9 mouse cellular contexts compared by ENCODE assay signal in genomic region chr11:70220323-70220722, GRCm38 (mm10). TPM values are rescaled to one million over a fixed set of nuclear protein-coding genes. Genes with fewer than 3 reads are reported as not detected.
DNase-seq lines count a peak whose midpoint lies in the region; ATAC-seq lines count a peak whose summit lies in the region.
"Had no signal": no experiment of that assay in that cellular context is flagged by ENCODE, and none has a peak within 500 bp of the region (broad histone marks: within the 10 kb centered on the region; RNA-seq: fewer than 3 reads in every experiment).

No protein-coding gene starts in this region.

- WGBS in lung, embryonic 16.5 days: 2% methylated on average over 24 of the region's 24 CpGs
- WGBS in hindbrain, embryonic 15.5 days: under 1% methylated on average over 24 of the region's 24 CpGs
- WGBS in midbrain, embryonic 16.5 days: under 1% methylated on average over 24 of the region's 24 CpGs

- no peaks in the 10 kb centered on the region for H3K36me3 ChIP-seq in lung, embryonic 16.5 days (ENCODE audit: control insufficient read depth, insufficient read depth, low read length)
- peaks cover 6% of the 10 kb centered on the region; the same call in 1 of the 2 replicates for H3K36me3 ChIP-seq in hindbrain, embryonic 15.5 days
- 0 out of 2 replicates have a peak, but pooled peaks cover 2% of the 10 kb centered on the region for H3K36me3 ChIP-seq in midbrain, embryonic 16.5 days (ENCODE audit: control insufficient read depth, insufficient read depth, low read length)

- peak overlapping the region; percentile 75 for H3K9ac ChIP-seq in lung, embryonic 16.5 days (ENCODE audit: low read length)
- H3K9ac ChIP-seq in hindbrain, embryonic 15.5 days: peak overlapping the region; percentile 57
- peak overlapping the region; percentile 77 for H3K9ac ChIP-seq in midbrain, embryonic 16.5 days (ENCODE audit: low read depth, low read length)

- peaks cover 10% of the 10 kb centered on the region for H3K27me3 ChIP-seq in lung, embryonic 16.5 days (ENCODE audit: control insufficient read depth, insufficient read depth, low read depth, low read length)
- H3K27me3 ChIP-seq in hindbrain, embryonic 15.5 days: peaks cover 19% of the 10 kb centered on the region
- peaks cover 18% of the 10 kb centered on the region for H3K27me3 ChIP-seq in midbrain, embryonic 16.5 days (ENCODE audit: control insufficient read depth, insufficient read depth, low read depth, low read length)

- no peak for ATAC-seq in lung, embryonic 16.5 days (ENCODE audit: low read depth)
- ATAC-seq in hindbrain, embryonic 15.5 days (ENCODE audit: low FRiP score, low read depth): no peak
- no peak for ATAC-seq in midbrain, embryonic 16.5 days

- H3K4me3 ChIP-seq in lung, embryonic 16.5 days (ENCODE audit: low read length): peak overlapping the region; percentile 58
- peak overlapping the region; percentile 60 for H3K4me3 ChIP-seq in hindbrain, embryonic 15.5 days
- H3K4me3 ChIP-seq in midbrain, embryonic 16.5 days (ENCODE audit: low read depth, low read length): peak overlapping the region; percentile 45

- H3K9me3 ChIP-seq in lung, embryonic 16.5 days (ENCODE audit: control insufficient read depth, low read length): no peaks in the 10 kb centered on the region
- H3K9me3 ChIP-seq in hindbrain, embryonic 15.5 days: no peaks in the 10 kb centered on the region
- H3K9me3 ChIP-seq in midbrain, embryonic 16.5 days (replicated peaks; ENCODE audit: control insufficient read depth, low read length, poor library complexity, severe bottlenecking): no peaks in the 10 kb centered on the region

- H3K27ac ChIP-seq in lung, embryonic 16.5 days (ENCODE audit: low read length): peak overlapping the region; percentile 73
- H3K27ac ChIP-seq in hindbrain, embryonic 15.5 days (replicated peaks): peak overlapping the region; percentile 86
- peak overlapping the region; percentile 83 for H3K27ac ChIP-seq in midbrain, embryonic 16.5 days (ENCODE audit: low read length)

- peak overlapping the region; percentile 95 for H3K4me2 ChIP-seq in lung, embryonic 16.5 days (ENCODE audit: low read depth, low read length)
- peak overlapping the region; percentile 87 for H3K4me2 ChIP-seq in hindbrain, embryonic 15.5 days
- peak overlapping the region; percentile 88 for H3K4me2 ChIP-seq in midbrain, embryonic 16.5 days (ENCODE audit: low read length)

- peak; percentile 41 for DNase-seq in adrenal gland, postnatal 10 days
- no peak for DNase-seq in adrenal gland, adult 8-10 months
- DNase-seq in lung, postnatal 10 days: no peak
- DNase-seq in thymus, postnatal 0 days (ENCODE audit: low spot score): no peak
- DNase-seq in adrenal gland, adult 2 months: no peak

- H3K4me1 ChIP-seq in lung, embryonic 16.5 days (replicated peaks; ENCODE audit: control insufficient read depth, insufficient read depth, low read length): peaks cover 5% of the 10 kb centered on the region; the same call in 1 of the 2 replicates
- peaks cover 35% of the 10 kb centered on the region for H3K4me1 ChIP-seq in hindbrain, embryonic 15.5 days (replicated peaks)
- H3K4me1 ChIP-seq in midbrain, embryonic 16.5 days (ENCODE audit: control insufficient read depth, insufficient read depth, low read length): peaks cover 27% of the 10 kb centered on the region

RNA-seq across cellular contexts. Expression of gene Slc16a13, which starts 0.5 kb away (rescaled TPM):
- total RNA-seq in adrenal gland, postnatal 10 days (2021): 1 to 10 TPM; 3.8 to 6.2 TPM
- 1 to 10 TPM; 4.4 to 9.4 (median 6.6) TPM for total RNA-seq in adrenal gland, adult 8-10 months (2022)
- 6.0 and 6.9 TPM in 2 replicates for polyA plus RNA-seq in lung, embryonic 16.5 days (2015; fragmentation: Nextera tagmentation; extraction: Ambion mirVana)
- 14.3 and 16.5 TPM in 2 replicates for polyA plus RNA-seq in hindbrain, embryonic 15.5 days (2015; fragmentation: Nextera tagmentation; extraction: Ambion mirVana)
- 12.7 and 13.6 TPM in 2 replicates for polyA plus RNA-seq in midbrain, embryonic 16.5 days (2015; fragmentation: Nextera tagmentation; extraction: Ambion mirVana)
- polyA plus RNA-seq in thymus, postnatal 0 days (2015; fragmentation: Nextera tagmentation; extraction: Ambion mirVana): 2.3 and 2.4 TPM in 2 replicates
- 1 to 10 TPM; 2.7 to 3.7 TPM for total RNA-seq in adrenal gland, adult 2 months (2021)
- 5.0 and 5.6 TPM in 2 replicates for polyA plus RNA-seq in adrenal gland, adult 2 months (2012; rRNA removed)

RNA-seq across cellular contexts. Expression of gene Slc16a11, which starts 7.8 kb away (rescaled TPM):
- total RNA-seq in adrenal gland, postnatal 10 days (2021): 1 to 10 TPM; 1.3 to 2.5 TPM
- 1 to 10 TPM in 2 of 4 experiments, under 1 TPM in 2; 0.23 to 2.0 (median 0.86) TPM for total RNA-seq in adrenal gland, adult 8-10 months (2022)
- polyA plus RNA-seq in lung, embryonic 16.5 days (2015; fragmentation: Nextera tagmentation; extraction: Ambion mirVana): 0.48 and 1.1 TPM in 2 replicates
- 7.6 and 8.1 TPM in 2 replicates for polyA plus RNA-seq in hindbrain, embryonic 15.5 days (2015; fragmentation: Nextera tagmentation; extraction: Ambion mirVana)
- 6.9 and 7.8 TPM in 2 replicates for polyA plus RNA-seq in midbrain, embryonic 16.5 days (2015; fragmentation: Nextera tagmentation; extraction: Ambion mirVana)
- polyA plus RNA-seq in thymus, postnatal 0 days (2015; fragmentation: Nextera tagmentation; extraction: Ambion mirVana): 1.2 and 1.9 TPM in 2 replicates
- total RNA-seq in adrenal gland, adult 2 months (2021): under 1 TPM in 1 of 2 experiments, not detected in 1; 0.73 TPM
- 0.68 and 2.4 TPM in 2 replicates for polyA plus RNA-seq in adrenal gland, adult 2 months (2012; rRNA removed)

RNA-seq across cellular contexts. Expression of gene Bcl6b, which starts 9.3 kb away (rescaled TPM):
- 10 to 100 TPM; 27.1 to 31.1 TPM for total RNA-seq in adrenal gland, postnatal 10 days (2021)
- 10 to 100 TPM in 2 of 4 experiments, 1 to 10 TPM in 2; 6.4 to 25.1 (median 10.5) TPM for total RNA-seq in adrenal gland, adult 8-10 months (2022)
- 36.2 and 37.1 TPM in 2 replicates for polyA plus RNA-seq in lung, embryonic 16.5 days (2015; fragmentation: Nextera tagmentation; extraction: Ambion mirVana)
- polyA plus RNA-seq in hindbrain, embryonic 15.5 days (2015; fragmentation: Nextera tagmentation; extraction: Ambion mirVana): 5.5 and 5.6 TPM in 2 replicates
- polyA plus RNA-seq in midbrain, embryonic 16.5 days (2015; fragmentation: Nextera tagmentation; extraction: Ambion mirVana): 5.1 and 5.3 TPM in 2 replicates
- polyA plus RNA-seq in thymus, postnatal 0 days (2015; fragmentation: Nextera tagmentation; extraction: Ambion mirVana): 1.9 and 2.2 TPM in 2 replicates
- total RNA-seq in adrenal gland, adult 2 months (2021): 10 to 100 TPM in 1 of 2 experiments, 1 to 10 TPM in 1; 8.6 to 11.3 TPM
- polyA plus RNA-seq in adrenal gland, adult 2 months (2012; rRNA removed): 25.3 and 27.8 TPM in 2 replicates
- total RNA-seq: neutrophil, adult 5-6 weeks had no signal

RNA-seq across cellular contexts. Expression of gene 0610010K14Rik, which starts 17.4 kb away (rescaled TPM):
- total RNA-seq in adrenal gland, postnatal 10 days (2021): 10 to 100 TPM; 58.6 to 62.3 TPM
- total RNA-seq in adrenal gland, adult 8-10 months (2022): 10 to 100 TPM; 38.2 to 52.6 (median 44.5) TPM
- polyA plus RNA-seq in lung, embryonic 16.5 days (2015; fragmentation: Nextera tagmentation; extraction: Ambion mirVana): 163 and 167 TPM in 2 replicates
- polyA plus RNA-seq in hindbrain, embryonic 15.5 days (2015; fragmentation: Nextera tagmentation; extraction: Ambion mirVana): 168 and 175 TPM in 2 replicates
- polyA plus RNA-seq in midbrain, embryonic 16.5 days (2015; fragmentation: Nextera tagmentation; extraction: Ambion mirVana): 165 and 167 TPM in 2 replicates
- polyA plus RNA-seq in thymus, postnatal 0 days (2015; fragmentation: Nextera tagmentation; extraction: Ambion mirVana): 174 and 191 TPM in 2 replicates
- 10 to 100 TPM; 44.7 to 52.1 TPM for total RNA-seq in adrenal gland, adult 2 months (2021)
- 54.7 and 56.2 TPM in 2 replicates for polyA plus RNA-seq in adrenal gland, adult 2 months (2012; rRNA removed)

RNA-seq across cellular contexts. Expression of gene Gm21988, which starts 19.3 kb away (rescaled TPM):
- total RNA-seq in adrenal gland, postnatal 10 days (2021): 1 to 10 TPM; 4.0 to 4.9 TPM
- total RNA-seq in adrenal gland, adult 8-10 months (2022): 1 to 10 TPM; 3.9 to 6.7 (median 5.3) TPM
- 10.3 and 10.7 TPM in 2 replicates for polyA plus RNA-seq in lung, embryonic 16.5 days (2015; fragmentation: Nextera tagmentation; extraction: Ambion mirVana)
- polyA plus RNA-seq in hindbrain, embryonic 15.5 days (2015; fragmentation: Nextera tagmentation; extraction: Ambion mirVana): 13.7 TPM in 2 replicates
- 12.0 and 12.7 TPM in 2 replicates for polyA plus RNA-seq in midbrain, embryonic 16.5 days (2015; fragmentation: Nextera tagmentation; extraction: Ambion mirVana)
- 13.0 and 13.9 TPM in 2 replicates for polyA plus RNA-seq in thymus, postnatal 0 days (2015; fragmentation: Nextera tagmentation; extraction: Ambion mirVana)
- total RNA-seq in adrenal gland, adult 2 months (2021): 1 to 10 TPM; 3.2 to 6.2 TPM
- 6.9 and 7.8 TPM in 2 replicates for polyA plus RNA-seq in adrenal gland, adult 2 months (2012; rRNA removed)
